Mouse (Mus musculus) midbrain, embryonic 11.5 days (tissue): ENCODE results near the gene Stk24. TPM values are rescaled to one million over a fixed set of nuclear protein-coding genes. Genes with fewer than 3 reads are reported as not detected.

ENCODE experiments used
- ATAC-seq: fragments of 200-750 bp; cut with Nextera tagmentation; 2 replicates; pipeline ENCODE4 v1.8.0; 2017; ENCODE audit warnings: moderate TSS enrichment, moderate library complexity; ENCODE audit not compliant: low FRiP score
- DNase-seq: peaks from one replicate; pipeline ENCODE4 v3.0.0; 2015; ENCODE audit warnings: low spot score; ENCODE audit errors: missing footprints
- H3K27ac ChIP-seq: fragments of 300-500 bp; sonication (generic); 2 replicates; pipeline ENCODE4 v1.5.1; 2014; ENCODE audit warnings: low read depth, low read length
- H3K27me3 ChIP-seq: fragments of 300-500 bp; sonication (generic); 2 replicates; pipeline ENCODE4 v1.6.1; 2014; ENCODE audit warnings: mild to moderate bottlenecking, low read length, moderate library complexity, mixed read lengths; ENCODE audit not compliant: control insufficient read depth, insufficient read depth
- H3K36me3 ChIP-seq: fragments of 300-500 bp; sonication (generic); 2 replicates; pipeline ENCODE4 v1.6.1; 2014; ENCODE audit warnings: mild to moderate bottlenecking, low read length, moderate library complexity, mixed read lengths; ENCODE audit not compliant: control insufficient read depth, insufficient read depth
- H3K4me1 ChIP-seq: fragments of 300-500 bp; sonication (generic); 2 replicates; pipeline ENCODE4 v1.6.1; 2014; ENCODE audit warnings: low read length; ENCODE audit not compliant: control insufficient read depth, insufficient read depth
- H3K4me2 ChIP-seq: fragments of 300-500 bp; sonication (generic); 2 replicates; pipeline ENCODE4 v1.6.1; 2014; ENCODE audit warnings: mild to moderate bottlenecking, moderate library complexity
- H3K4me3 ChIP-seq: fragments of 300-500 bp; sonication (generic); 2 replicates; pipeline ENCODE4 v1.5.1; 2014; ENCODE audit warnings: low read depth, low read length
- H3K9ac ChIP-seq: fragments of 300-500 bp; sonication (generic); 2 replicates; pipeline ENCODE4 v1.6.1; 2014; ENCODE audit warnings: low read length
- H3K9me3 ChIP-seq: fragments of 300-500 bp; sonication (generic); 2 replicates; pipeline ENCODE4 v1.6.1; 2016; ENCODE audit warnings: low read length; ENCODE audit not compliant: control insufficient read depth
- WGBS: fragments of 180-500 bp; shearing (Covaris S2); extraction: QIAGEN DNeasy Blood & Tissue Kit; methylation state at CpG from one replicate; pipeline ENCODE4 v1.1.7; 2014; 5-methylcytosine and 5-hydroxymethylcytosine counted together
- polyA plus RNA-seq: library from polyadenylated mRNA; unstranded; fragments of >200 nt; fragmentation: Nextera tagmentation; extraction: Ambion mirVana; gene quantifications from 2 replicates; pipeline ENCODE4 v1.2.1, GENCODE M21; 2014

The Stk24 gene
- polyA plus RNA-seq, 1 experiment from 2014 or later: 43.5 TPM

DNA sequence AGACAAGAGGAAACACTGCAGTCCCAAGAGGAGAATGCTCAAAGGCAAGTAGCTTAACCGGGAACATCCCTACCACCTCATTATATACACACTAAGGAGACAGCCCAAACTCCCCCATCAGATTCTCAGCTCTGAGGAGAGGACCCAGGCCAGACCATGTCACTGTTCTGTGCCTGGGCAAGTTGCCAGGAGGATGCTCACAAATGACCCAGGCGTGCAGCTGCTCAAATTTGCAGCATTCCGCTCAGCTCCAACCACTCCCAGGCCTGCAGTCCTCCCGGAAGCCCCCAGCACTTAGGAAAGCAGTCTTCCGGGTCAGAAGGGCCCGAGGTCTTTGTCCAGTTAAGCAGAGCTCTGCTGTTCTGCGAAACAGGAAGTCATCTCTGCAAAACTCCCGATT lies 31.6 kb downstream of the Stk24 start:
- H3K27me3 ChIP-seq: no peaks in the 10 kb centered on the region
- no peak for ATAC-seq
- H3K9ac ChIP-seq: no peak overlapping the region
- no peak for DNase-seq
- no peak overlapping the region for H3K27ac ChIP-seq
- no peaks in the 10 kb centered on the region for H3K9me3 ChIP-seq
- H3K4me3 ChIP-seq: no peak overlapping the region
- H3K4me1 ChIP-seq: no peaks in the 10 kb centered on the region
- WGBS: 68% methylated on average over 8 of the region's 8 CpGs
- no peak overlapping the region for H3K4me2 ChIP-seq
- H3K36me3 ChIP-seq: no peaks in the 10 kb centered on the region

GRCm38 (mm10) chr14:121347134-121347533 lies 32.7 kb downstream of the Stk24 start:
- DNase-seq (no peak), ATAC-seq (no peak)
- Histone ChIP-seq H3K9ac (no peak overlapping the region), H3K27ac (no peak overlapping the region), H3K4me3 (no peak overlapping the region), H3K36me3 (no peaks in the 10 kb centered on the region), H3K9me3 (no peaks in the 10 kb centered on the region), H3K4me1 (no peaks in the 10 kb centered on the region), H3K27me3 (no peaks in the 10 kb centered on the region), H3K4me2 (no peak overlapping the region)
- 95% methylated on average over 10 of the region's 10 CpGs for WGBS

GRCm38 (mm10) chr14:121346654-121347053 lies 33.2 kb downstream of the Stk24 start:
- DNase-seq (no peak), ATAC-seq (no peak)
- Histone ChIP-seq H3K4me1 (no peaks in the 10 kb centered on the region), H3K9ac (no peak overlapping the region), H3K27ac (no peak overlapping the region), H3K36me3 (no peaks in the 10 kb centered on the region), H3K27me3 (no peaks in the 10 kb centered on the region), H3K4me3 (no peak overlapping the region), H3K4me2 (no peak overlapping the region), H3K9me3 (no peaks in the 10 kb centered on the region)
- 85% methylated on average over 4 of the region's 4 CpGs for WGBS

DNA sequence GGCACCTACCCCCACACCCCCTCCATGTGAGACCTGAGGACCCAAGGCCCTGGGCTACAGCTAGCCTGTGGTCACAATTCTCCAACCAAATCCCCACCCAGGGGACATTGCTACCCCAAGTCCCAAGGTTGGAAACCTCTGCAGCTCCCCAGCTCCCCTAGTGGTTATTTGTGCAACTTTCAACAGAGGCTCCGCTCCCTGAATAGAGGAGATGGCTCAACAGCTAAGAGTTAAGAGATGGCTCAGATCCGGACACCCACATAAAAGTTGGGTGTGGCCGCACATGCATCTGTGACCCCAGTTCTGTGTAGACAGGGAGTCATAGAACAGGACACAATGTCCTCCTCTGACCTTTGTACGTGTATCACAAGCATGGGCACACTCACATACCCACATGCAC lies 33.8 kb downstream of the Stk24 start:
- DNase-seq (peak; percentile 88), ATAC-seq (peak; percentile 55; the same call in 1 of the 2 replicates)
- Histone ChIP-seq H3K4me2 (no peak overlapping the region), H3K27me3 (no peaks in the 10 kb centered on the region), H3K9me3 (no peaks in the 10 kb centered on the region), H3K4me3 (no peak overlapping the region), H3K36me3 (no peaks in the 10 kb centered on the region), H3K9ac (no peak overlapping the region), H3K27ac (no peak overlapping the region), H3K4me1 (no peaks in the 10 kb centered on the region)
- 76% methylated on average over 4 of the region's 4 CpGs for WGBS

DNA sequence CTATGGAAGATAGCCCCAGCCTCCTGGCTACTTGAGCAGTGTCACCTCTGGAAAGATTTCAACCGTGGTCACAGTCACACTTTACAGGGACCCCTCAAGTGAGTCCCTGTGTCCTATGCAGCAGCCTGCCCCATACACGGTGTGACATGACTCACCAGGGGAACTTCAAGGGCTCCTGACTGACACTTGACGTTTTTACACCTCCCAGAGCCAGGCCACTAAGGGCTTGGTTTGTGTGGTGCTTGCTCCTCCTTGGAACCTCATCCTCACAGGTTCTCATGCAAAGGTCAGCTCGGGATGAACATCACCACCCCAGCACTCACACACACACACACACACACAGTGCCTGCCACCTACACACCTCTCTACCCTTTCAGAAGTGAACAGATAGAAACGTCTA lies 34.9 kb downstream of the Stk24 start:
- no peak for DNase-seq
- Histone ChIP-seq H3K4me3 (no peak overlapping the region), H3K4me1 (no peaks in the 10 kb centered on the region), H3K9ac (no peak overlapping the region), H3K4me2 (no peak overlapping the region), H3K9me3 (no peaks in the 10 kb centered on the region), H3K36me3 (no peaks in the 10 kb centered on the region), H3K27ac (no peak overlapping the region), H3K27me3 (no peaks in the 10 kb centered on the region)
- ATAC-seq: no peak
- 79% methylated on average over 5 of the region's 5 CpGs for WGBS

DNA sequence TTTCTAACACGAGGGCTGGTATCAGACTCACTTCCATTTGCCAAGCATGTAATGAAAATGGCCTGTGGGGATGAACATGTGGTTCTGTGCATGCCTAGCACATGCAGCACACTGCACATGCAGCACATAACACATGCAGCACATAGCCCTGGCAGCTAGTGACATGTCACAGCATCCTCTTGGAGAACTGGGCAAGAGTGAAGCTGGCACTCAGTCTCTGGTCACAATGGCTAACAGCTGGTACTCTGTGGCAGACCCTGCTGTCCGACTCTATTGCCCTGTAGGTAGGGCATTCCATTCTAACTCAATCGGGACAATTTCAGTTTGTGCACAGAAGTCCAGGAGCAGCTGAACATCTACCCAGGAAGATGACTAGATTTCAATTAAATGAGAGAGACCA lies 36.9 kb downstream of the Stk24 start:
- ATAC-seq (no peak), DNase-seq (no peak)
- Histone ChIP-seq H3K4me1 (no peaks in the 10 kb centered on the region), H3K27ac (no peak overlapping the region), H3K27me3 (no peaks in the 10 kb centered on the region), H3K9ac (no peak overlapping the region), H3K4me3 (no peak overlapping the region), H3K9me3 (no peaks in the 10 kb centered on the region), H3K4me2 (no peak overlapping the region), H3K36me3 (no peaks in the 10 kb centered on the region)
- WGBS: 93% methylated on average over 3 of the region's 3 CpGs

GRCm38 (mm10) chr14:121339951-121340401 lies 39.8 kb downstream of the Stk24 start:
- Histone ChIP-seq H3K9me3 (no peaks in the 10 kb centered on the region), H3K4me2 (no peak overlapping the region), H3K27ac (no peak overlapping the region), H3K4me1 (no peaks in the 10 kb centered on the region), H3K36me3 (no peaks in the 10 kb centered on the region; the same call in 1 of the 2 replicates), H3K9ac (no peak overlapping the region), H3K27me3 (no peaks in the 10 kb centered on the region), H3K4me3 (no peak overlapping the region)
- ATAC-seq (0 out of 2 replicates have a peak, but pooled peaks have one; percentile 22), DNase-seq (no peak)
- WGBS: 85% methylated on average over 8 of the region's 8 CpGs

DNA sequence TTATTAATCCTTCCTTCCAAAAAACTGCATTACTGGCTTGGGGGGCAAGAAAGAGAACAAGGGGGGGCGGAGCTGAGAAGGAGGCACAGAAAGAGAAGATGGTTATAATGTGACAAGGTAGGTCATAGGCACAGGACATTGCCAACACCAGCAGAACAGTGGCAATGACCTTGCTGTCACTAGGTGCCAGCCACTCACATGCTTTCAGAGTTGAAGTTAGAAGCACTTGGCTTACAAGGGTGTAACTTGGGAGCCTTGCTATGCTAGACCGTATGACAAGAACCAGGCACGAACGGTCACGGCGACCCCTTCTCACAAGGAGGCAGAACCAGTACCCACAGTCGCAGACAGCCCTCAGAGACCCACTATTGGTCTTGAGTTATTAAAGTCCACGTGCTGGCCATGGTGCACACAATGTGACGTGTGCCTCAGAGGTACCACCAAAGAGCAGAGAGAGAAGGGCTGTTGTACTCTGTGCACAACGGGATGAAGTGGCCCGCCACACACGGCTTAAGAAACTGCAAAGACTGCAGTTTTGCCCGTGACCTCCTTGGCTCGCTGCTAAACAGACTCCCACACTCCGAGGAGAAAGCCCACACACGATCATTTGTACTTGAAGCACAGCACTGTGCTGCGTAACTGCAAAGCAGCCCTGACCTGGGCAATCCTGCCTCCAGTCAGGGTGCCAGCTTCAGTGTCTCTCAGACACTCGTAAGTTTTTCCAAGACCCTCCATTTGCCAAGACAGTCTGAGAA lies 40.8 kb downstream of the Stk24 start:
- H3K36me3 ChIP-seq: no peaks in the 10 kb centered on the region; the same call in 1 of the 2 replicates
- no peaks in the 10 kb centered on the region for H3K27me3 ChIP-seq
- H3K9me3 ChIP-seq: no peaks in the 10 kb centered on the region
- no peak overlapping the region for H3K27ac ChIP-seq
- ATAC-seq (0 out of 2 replicates have a peak, but pooled peaks have one; percentile 24), DNase-seq (no peak)
- H3K4me2 ChIP-seq: no peak overlapping the region
- H3K4me1 ChIP-seq: no peaks in the 10 kb centered on the region
- no peak overlapping the region for H3K4me3 ChIP-seq
- 89% methylated on average over 18 of the region's 18 CpGs for WGBS
- no peak overlapping the region for H3K9ac ChIP-seq

GRCm38 (mm10) chr14:121330090-121330408 lies 49.8 kb downstream of the Stk24 start:
- no peak for DNase-seq
- Histone ChIP-seq H3K4me1 (no peaks in the 10 kb centered on the region), H3K9me3 (no peaks in the 10 kb centered on the region), H3K36me3 (no peaks in the 10 kb centered on the region), H3K4me3 (no peak overlapping the region), H3K27me3 (no peaks in the 10 kb centered on the region), H3K4me2 (no peak overlapping the region), H3K9ac (no peak overlapping the region), H3K27ac (no peak overlapping the region)
- WGBS: 84% methylated on average over 3 of the region's 3 CpGs
- no peak for ATAC-seq
